Mouse (Mus musculus) cerebellum, postnatal 25 days (tissue): Measurements from ENCODE around the gene Hoxa3.
A peak's percentile ranks its signal among the peaks of the same experiment; 100 is the strongest.

Experiments
- DNase-seq, 2 experiments: peaks; one replicate each; pipeline ENCODE4 v3.0.0; 2021; ENCODE audit warnings: mixed read lengths in 2 of 2

Hoxa3 gene

GRCm38 (mm10) chr6:52203371-52204049 lies 9.6 kb downstream of the Hoxa3 start:
- DNase-seq: no peak

GRCm38 (mm10) chr6:52203121-52203370 lies 10.1 kb downstream of the Hoxa3 start:
- DNase-seq: no peak

- DNase-seq: no peak
Observed at GRCm38 (mm10) chr6:52202362-52203120, 10.6 kb downstream of the Hoxa3 start.

- DNase-seq: no peak
Observed at GRCm38 (mm10) chr6:52201269-52201668, 11.9 kb downstream of the Hoxa3 start.

- no peak for DNase-seq
Observed at GRCm38 (mm10) chr6:52200751-52201250, 12.3 kb downstream of the Hoxa3 start.

GRCm38 (mm10) chr6:52200073-52200750 lies 12.9 kb downstream of the Hoxa3 start:
- no peak for DNase-seq

GRCm38 (mm10) chr6:52197271-52197670 lies 15.9 kb downstream of the Hoxa3 start:
- DNase-seq: no peak

GRCm38 (mm10) chr6:52196811-52197210 lies 16.3 kb downstream of the Hoxa3 start:
- no peak for DNase-seq

GRCm38 (mm10) chr6:52194690-52195089 lies 18.4 kb downstream of the Hoxa3 start:
- DNase-seq: no peak

- peak in 1 of 2 experiments; percentile 55 for DNase-seq
Observed at GRCm38 (mm10) chr6:52191860-52192550, 21.1 kb downstream of the Hoxa3 start.

- no peak for DNase-seq
Observed at GRCm38 (mm10) chr6:52190906-52191810, 22.0 kb downstream of the Hoxa3 start, which contains the start of gene Hoxa4. Hoxa4 (minus strand) TSS chr6:52191753.

GRCm38 (mm10) chr6:52190410-52190809 lies 22.7 kb downstream of the Hoxa3 start:
- no peak for DNase-seq

- no peak for DNase-seq
Observed at GRCm38 (mm10) chr6:52189909-52190308, 23.2 kb downstream of the Hoxa3 start.

- no peak for DNase-seq
Observed at GRCm38 (mm10) chr6:52189172-52189591, 24.0 kb downstream of the Hoxa3 start.

- no peak for DNase-seq
Observed at GRCm38 (mm10) chr6:52186500-52186899, 26.6 kb downstream of the Hoxa3 start.

- no peak for DNase-seq
Observed at GRCm38 (mm10) chr6:52185834-52186233, 27.3 kb downstream of the Hoxa3 start.

GRCm38 (mm10) chr6:52185222-52185621 lies 27.9 kb downstream of the Hoxa3 start:
- no peak for DNase-seq

- DNase-seq: no peak
Observed at GRCm38 (mm10) chr6:52184668-52185067, 28.5 kb downstream of the Hoxa3 start.

GRCm38 (mm10) chr6:52183311-52184080 lies 29.6 kb downstream of the Hoxa3 start:
- no peak for DNase-seq

- DNase-seq: no peak
Observed at GRCm38 (mm10) chr6:52182793-52183192, 30.3 kb downstream of the Hoxa3 start.

- DNase-seq: no peak
Observed at GRCm38 (mm10) chr6:52182030-52182429, 31.1 kb downstream of the Hoxa3 start.
